Mouse (Mus musculus) E14TG2a.4 (cell line): ENCODE data around the gene Gm45717.

Source experiments
- CTCF ChIP-seq: conservative IDR thresholded peaks from 2 replicates; pipeline ENCODE4 v1.5.1; 2014; ENCODE audit warnings: low read length
- POU5F1 ChIP-seq: IDR thresholded peaks from 2 replicates; pipeline ENCODE4 v1.6.1; 2014; ENCODE audit warnings: low read length, borderline replicate concordance

GRCm38 (mm10) chr7:140954733-140955071 is 1.0 kb downstream of the Gm45717 start:
- TF ChIP-seq CTCF (no peak), POU5F1 (no peak)
